Mouse (Mus musculus) embryonic facial prominence, embryonic 15.5 days (tissue): ENCODE data around the gene Rarb. TPM values are rescaled to one million over a fixed set of nuclear protein-coding genes. Genes with fewer than 3 reads are reported as not detected.

Experiments used
- ATAC-seq: fragments of 200-750 bp; cut with Nextera tagmentation; 2 replicates; pipeline ENCODE4 v1.8.0; 2017; ENCODE audit warnings: low read depth, moderate TSS enrichment; ENCODE audit not compliant: insufficient number of reproducible peaks, low FRiP score, low TSS enrichment
- H3K27ac ChIP-seq: fragments of 300-500 bp; sonication (generic); replicated peaks from 2 replicates; pipeline ENCODE4 v1.5.1; 2015; ENCODE audit warnings: mild to moderate bottlenecking, inconsistent platforms
- H3K27me3 ChIP-seq: fragments of 300-500 bp; sonication (generic); 2 replicates; pipeline ENCODE4 v1.6.1; 2015; ENCODE audit warnings: inconsistent platforms
- H3K36me3 ChIP-seq: fragments of 300-500 bp; sonication (generic); 2 replicates; pipeline ENCODE4 v1.6.1; 2015; ENCODE audit warnings: mild to moderate bottlenecking, inconsistent platforms
- H3K4me1 ChIP-seq: fragments of 300-500 bp; sonication (generic); 2 replicates; pipeline ENCODE4 v1.6.1; 2015; ENCODE audit warnings: inconsistent platforms
- H3K4me2 ChIP-seq: fragments of 300-500 bp; sonication (generic); replicated peaks from 2 replicates; pipeline ENCODE4 v1.6.1; 2015; ENCODE audit warnings: mild to moderate bottlenecking, inconsistent platforms
- H3K4me3 ChIP-seq: fragments of 300-500 bp; sonication (generic); replicated peaks from 2 replicates; pipeline ENCODE4 v1.5.1; 2015; ENCODE audit warnings: mild to moderate bottlenecking, inconsistent platforms
- H3K9ac ChIP-seq: fragments of 300-500 bp; sonication (generic); 2 replicates; pipeline ENCODE4 v1.6.1; 2015; ENCODE audit warnings: inconsistent platforms
- H3K9me3 ChIP-seq: fragments of 300-500 bp; sonication (generic); replicated peaks from 2 replicates; pipeline ENCODE4 v1.6.1; 2016; ENCODE audit warnings: inconsistent platforms
- WGBS: fragments of 180-500 bp; shearing (Covaris S2); methylation state at CpG from one replicate; pipeline ENCODE4 v1.1.7; 2015; 5-methylcytosine and 5-hydroxymethylcytosine counted together
- polyA plus RNA-seq: library from polyadenylated mRNA; unstranded; fragments of >200 nt; fragmentation: Nextera tagmentation; extraction: Ambion mirVana; gene quantifications from 2 replicates; pipeline ENCODE4 v1.2.1, GENCODE M21; 2015

The Rarb gene
- polyA plus RNA-seq, 1 experiment from 2014 or later, result 12.6 TPM

DNA sequence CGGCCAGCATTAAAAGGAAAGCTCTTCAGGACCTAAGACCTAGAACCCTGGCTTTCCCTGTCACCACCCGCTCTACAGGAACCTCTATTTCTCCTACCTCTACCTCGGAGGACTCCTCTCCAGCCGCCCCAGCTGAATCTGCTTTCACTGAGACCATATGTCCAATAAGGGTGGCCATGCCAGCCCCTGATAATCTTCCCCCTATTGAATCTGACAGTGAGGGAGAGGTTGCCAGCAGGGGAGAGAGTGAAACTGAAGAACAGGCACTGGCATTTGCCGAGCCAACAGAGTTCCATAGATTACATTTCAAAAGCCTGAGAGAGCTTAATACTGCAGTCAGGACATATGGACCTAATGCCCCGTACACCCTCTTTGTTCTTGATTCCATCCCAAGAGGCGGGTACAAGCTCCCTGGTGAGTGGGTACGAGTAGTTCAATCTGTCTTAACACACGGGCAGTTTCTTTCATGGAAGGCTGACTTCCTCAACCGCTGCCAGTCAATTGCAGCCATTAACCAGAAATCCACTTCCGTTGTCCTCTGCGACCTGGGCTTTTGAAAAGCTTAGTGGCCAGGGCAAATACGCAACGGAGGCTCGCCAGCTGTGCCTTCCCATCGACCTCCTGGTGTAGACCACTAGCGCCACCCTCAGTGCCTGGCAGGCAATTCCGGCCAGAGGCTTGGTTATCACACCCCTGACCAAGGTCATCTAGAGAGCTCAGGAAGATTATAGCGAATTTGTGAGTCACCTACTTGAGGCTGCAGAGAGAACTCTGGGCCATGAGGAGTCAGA, 179.6 kb downstream of the Rarb start:
- WGBS, result 92% methylated on average over 19 of the region's 19 CpGs
- Histone ChIP-seq H3K9ac (no peak overlapping the region), H3K27ac (no peak overlapping the region), H3K36me3 (no peaks in the 10 kb centered on the region), H3K9me3 (peaks cover 10% of the 10 kb centered on the region), H3K4me2 (no peak overlapping the region), H3K4me1 (no peaks in the 10 kb centered on the region), H3K4me3 (no peak overlapping the region), H3K27me3 (no peaks in the 10 kb centered on the region)
- ATAC-seq, result no peak

DNA sequence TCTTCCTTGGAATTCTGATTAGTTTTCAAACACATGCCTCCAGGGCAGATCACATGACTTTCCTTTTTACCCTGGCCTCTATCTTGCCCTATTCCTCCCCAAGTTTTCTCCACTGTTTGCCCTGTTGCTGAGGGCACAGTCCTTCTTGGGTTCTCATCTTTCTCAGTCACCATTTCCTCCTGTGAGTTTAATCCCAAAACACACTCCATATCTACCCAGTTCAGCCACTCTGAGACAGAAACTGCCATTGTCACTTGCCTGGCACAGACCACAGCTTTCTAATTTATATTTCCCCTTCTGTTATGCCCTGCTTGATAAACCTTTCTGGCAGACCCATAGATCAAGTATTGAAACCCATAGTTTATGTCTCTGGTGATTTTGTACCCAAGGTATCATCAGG, 205.0 kb downstream of the Rarb start:
- no peak for ATAC-seq

DNA sequence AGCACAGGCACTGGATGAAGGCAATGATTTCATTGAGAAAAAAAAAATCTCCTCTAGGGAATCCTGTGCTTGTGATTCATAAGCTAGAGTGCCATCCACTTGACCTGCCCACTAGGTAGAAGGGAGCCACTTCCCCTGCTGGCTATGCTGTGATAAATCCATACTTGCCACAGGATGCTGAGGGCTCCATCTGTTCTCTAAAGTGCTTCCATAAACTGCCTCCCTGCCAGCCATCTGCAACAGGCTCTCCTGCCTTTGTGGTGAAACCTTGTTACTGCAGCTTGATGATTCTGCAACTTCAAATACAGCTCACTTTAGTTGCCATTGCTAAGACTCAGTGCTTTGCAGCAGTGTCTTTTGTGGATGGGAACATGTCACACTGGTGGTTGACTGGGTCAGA, 213.5 kb downstream of the Rarb start:
- ATAC-seq, result no peak
- H3K4me3 ChIP-seq, result no peak overlapping the region
- no peak overlapping the region for H3K4me2 ChIP-seq
- no peaks in the 10 kb centered on the region for H3K9me3 ChIP-seq
- no peaks in the 10 kb centered on the region for H3K36me3 ChIP-seq
- H3K27me3 ChIP-seq, result no peaks in the 10 kb centered on the region
- H3K4me1 ChIP-seq, result 0 out of 2 replicates have a peak, but pooled peaks cover 6% of the 10 kb centered on the region
- H3K27ac ChIP-seq, result no peak overlapping the region
- no peak overlapping the region for H3K9ac ChIP-seq

More for the DNA sequence above, 205.0 kb downstream of the Rarb start:
- no peak overlapping the region for H3K4me2 ChIP-seq
- no peaks in the 10 kb centered on the region for H3K36me3 ChIP-seq
- no peak overlapping the region for H3K27ac ChIP-seq
- H3K9me3 ChIP-seq, result no peaks in the 10 kb centered on the region
- H3K4me1 ChIP-seq, result no peaks in the 10 kb centered on the region
- no peak overlapping the region for H3K4me3 ChIP-seq
- H3K27me3 ChIP-seq, result no peaks in the 10 kb centered on the region
- no peak overlapping the region for H3K9ac ChIP-seq

- no peak overlapping the region for H3K4me3 ChIP-seq
- no peaks in the 10 kb centered on the region for H3K27me3 ChIP-seq
- 0 out of 2 replicates have a peak, but pooled peaks cover 6% of the 10 kb centered on the region for H3K4me1 ChIP-seq
- no peaks in the 10 kb centered on the region for H3K9me3 ChIP-seq
- no peak overlapping the region for H3K9ac ChIP-seq
- H3K4me2 ChIP-seq, result no peak overlapping the region
- 58% methylated on average over 8 of the region's 8 CpGs for WGBS
- no peak overlapping the region for H3K27ac ChIP-seq
- no peak for ATAC-seq
- H3K36me3 ChIP-seq, result no peaks in the 10 kb centered on the region
These were observed 214.4 kb downstream of the Rarb start for GRCm38 (mm10) chr14:16604469-16605064.

DNA sequence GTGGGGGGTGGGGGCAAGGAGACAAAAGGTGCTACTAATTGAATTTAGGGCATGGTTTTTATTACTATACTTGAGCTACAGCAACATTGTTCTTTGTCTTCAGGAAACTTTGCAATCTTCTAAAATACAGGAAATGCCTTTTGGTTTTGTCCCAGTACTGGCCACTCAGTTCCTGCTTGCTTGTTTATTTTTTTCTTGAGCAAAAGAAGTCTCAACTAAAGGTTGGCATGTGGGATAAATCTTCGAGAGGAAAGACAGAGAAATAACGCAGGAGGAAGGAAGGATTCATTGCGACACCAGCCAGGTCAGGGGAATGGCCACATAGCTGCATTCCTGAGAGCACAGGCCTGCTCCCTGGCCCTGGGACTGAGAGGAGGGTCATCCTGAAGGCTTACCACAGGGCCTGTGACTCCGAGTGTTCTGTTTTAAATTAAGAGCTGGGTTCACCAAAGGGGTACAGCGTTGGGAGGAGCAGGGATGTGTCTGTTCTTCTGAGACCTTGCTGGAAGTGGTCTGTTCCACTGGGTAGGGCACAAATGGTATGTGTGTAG, 215.8 kb downstream of the Rarb start:
- Histone ChIP-seq H3K4me2 (no peak overlapping the region), H3K4me3 (no peak overlapping the region), H3K36me3 (no peaks in the 10 kb centered on the region), H3K9ac (no peak overlapping the region), H3K27ac (no peak overlapping the region), H3K27me3 (no peaks in the 10 kb centered on the region), H3K4me1 (peaks cover 12% of the 10 kb centered on the region), H3K9me3 (no peaks in the 10 kb centered on the region)
- 24% methylated on average over 5 of the region's 5 CpGs for WGBS
- ATAC-seq, result 0 out of 2 replicates have a peak, but pooled peaks have one; percentile 47

- 59% methylated on average over 7 of the region's 7 CpGs for WGBS
- no peak for ATAC-seq
These were observed 219.7 kb downstream of the Rarb start for GRCm38 (mm10) chr14:16599224-16599623.

DNA sequence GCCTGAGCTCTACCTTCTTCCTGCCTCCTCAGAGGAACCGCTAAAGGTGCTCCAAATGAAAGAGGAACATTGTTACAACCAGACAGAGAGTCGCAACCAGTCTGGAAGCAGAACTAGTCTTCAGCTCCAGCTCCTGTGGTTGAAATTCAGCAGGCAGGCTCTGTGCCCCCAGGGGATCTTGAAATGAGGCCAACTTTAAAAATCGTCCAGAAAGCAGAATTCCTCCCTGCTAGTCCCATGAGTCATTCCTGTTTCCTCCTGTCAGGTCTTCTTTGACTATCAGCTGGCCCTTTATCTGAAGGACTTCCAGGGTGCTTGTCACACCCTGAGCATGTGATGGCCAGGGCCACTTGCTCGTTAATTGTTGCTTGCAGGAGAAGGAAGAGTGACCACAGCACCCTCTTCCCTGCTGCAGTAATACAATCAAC, 220.9 kb downstream of the Rarb start:
- H3K27me3 ChIP-seq, result no peaks in the 10 kb centered on the region
- ATAC-seq, result no peak
- no peaks in the 10 kb centered on the region for H3K36me3 ChIP-seq
- no peak overlapping the region; the same call in 1 of the 2 replicates for H3K27ac ChIP-seq
- no peak overlapping the region for H3K4me3 ChIP-seq
- H3K4me2 ChIP-seq, result 0 out of 2 replicates have a peak overlapping the region, but pooled peaks have one; percentile 4
- peaks cover 13% of the 10 kb centered on the region for H3K4me1 ChIP-seq
- no peak overlapping the region for H3K9ac ChIP-seq
- 10% methylated on average over 4 of the region's 4 CpGs for WGBS
- no peaks in the 10 kb centered on the region for H3K9me3 ChIP-seq

More at GRCm38 (mm10) chr14:16599224-16599623, 219.7 kb downstream of the Rarb start:
- Histone ChIP-seq H3K36me3 (no peaks in the 10 kb centered on the region), H3K27me3 (no peaks in the 10 kb centered on the region), H3K4me3 (no peak overlapping the region), H3K4me2 (no peak overlapping the region), H3K9me3 (no peaks in the 10 kb centered on the region), H3K9ac (no peak overlapping the region), H3K27ac (no peak overlapping the region), H3K4me1 (peaks cover 16% of the 10 kb centered on the region)

- 61% methylated on average over 4 of the region's 4 CpGs for WGBS
- H3K36me3 ChIP-seq, result no peaks in the 10 kb centered on the region
These were observed 229.8 kb downstream of the Rarb start for GRCm38 (mm10) chr14:16589139-16589538.

DNA sequence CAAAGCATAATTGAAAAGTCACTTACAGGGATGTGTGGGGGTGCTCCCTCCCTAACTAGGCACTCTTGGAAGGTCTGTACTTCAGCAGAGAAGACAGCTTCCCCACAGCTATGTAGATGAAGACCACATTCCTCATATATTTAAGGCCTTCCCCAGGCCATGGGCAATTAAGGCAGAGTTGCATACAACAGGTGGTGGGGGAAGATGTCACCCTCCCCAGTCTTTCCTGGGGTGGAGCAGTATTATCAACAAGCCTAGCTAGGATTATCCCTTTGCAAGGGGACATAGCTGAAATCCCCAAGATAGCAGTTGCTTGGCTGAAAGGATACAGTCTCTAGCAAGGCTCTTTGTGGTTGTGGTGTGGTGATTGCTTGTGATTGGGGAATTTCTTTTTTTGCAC, 240.9 kb downstream of the Rarb start:
- 0 out of 2 replicates have a peak, but pooled peaks cover 4% of the 10 kb centered on the region for H3K27me3 ChIP-seq
- no peak overlapping the region for H3K9ac ChIP-seq
- no peak overlapping the region for H3K27ac ChIP-seq
- no peak overlapping the region for H3K4me2 ChIP-seq
- no peaks in the 10 kb centered on the region for H3K36me3 ChIP-seq
- no peaks in the 10 kb centered on the region for H3K9me3 ChIP-seq
- peaks cover 4% of the 10 kb centered on the region; the same call in 1 of the 2 replicates for H3K4me1 ChIP-seq
- ATAC-seq, result no peak
- no peak overlapping the region for H3K4me3 ChIP-seq

More at GRCm38 (mm10) chr14:16589139-16589538, 229.8 kb downstream of the Rarb start:
- no peak overlapping the region for H3K9ac ChIP-seq
- ATAC-seq, result no peak
- no peak overlapping the region for H3K4me2 ChIP-seq
- no peaks in the 10 kb centered on the region for H3K4me1 ChIP-seq
- no peak overlapping the region for H3K27ac ChIP-seq
- no peaks in the 10 kb centered on the region for H3K27me3 ChIP-seq
- H3K4me3 ChIP-seq, result no peak overlapping the region
- no peaks in the 10 kb centered on the region for H3K9me3 ChIP-seq

GRCm38 (mm10) chr14:16577049-16577448, 241.9 kb downstream of the Rarb start:
- no peak overlapping the region for H3K27ac ChIP-seq
- no peak overlapping the region for H3K4me3 ChIP-seq
- peaks cover 9% of the 10 kb centered on the region; the same call in 1 of the 2 replicates for H3K4me1 ChIP-seq
- no peak for ATAC-seq
- no peak overlapping the region for H3K4me2 ChIP-seq
- 53% methylated on average over 1 of the region's 1 CpGs for WGBS
- 0 out of 2 replicates have a peak, but pooled peaks cover 7% of the 10 kb centered on the region for H3K27me3 ChIP-seq
- H3K36me3 ChIP-seq, result no peaks in the 10 kb centered on the region
- no peaks in the 10 kb centered on the region for H3K9me3 ChIP-seq
- no peak overlapping the region for H3K9ac ChIP-seq

- ATAC-seq, result peak; percentile 85
- Histone ChIP-seq H3K36me3 (no peaks in the 10 kb centered on the region), H3K4me3 (peak overlapping the region; percentile 63), H3K9ac (peak overlapping the region; percentile 45), H3K27me3 (0 out of 2 replicates have a peak, but pooled peaks cover 7% of the 10 kb centered on the region), H3K9me3 (no peaks in the 10 kb centered on the region), H3K4me2 (peak overlapping the region; percentile 91), H3K27ac (peak overlapping the region; percentile 87), H3K4me1 (peaks cover 9% of the 10 kb centered on the region; the same call in 1 of the 2 replicates)
- under 1% methylated on average over 52 of the region's 52 CpGs for WGBS
These were observed 243.8 kb downstream of the Rarb start for GRCm38 (mm10) chr14:16574925-16575721.
